Mouse (Mus musculus) midbrain, embryonic 14.5 days (tissue): Measurements from ENCODE around the gene Ap1g2. TPM values are rescaled to one million over a fixed set of nuclear protein-coding genes. Genes with fewer than 3 reads are reported as not detected.

Experiments used
- ATAC-seq: fragments of 200-750 bp; cut with Nextera tagmentation; 2 replicates; pipeline ENCODE4 v1.8.0; 2017; ENCODE audit warnings: moderate number of reproducible peaks, moderate library complexity; ENCODE audit not compliant: low FRiP score, low TSS enrichment
- DNase-seq: peaks from one replicate; pipeline ENCODE4 v3.0.0-alpha.2; 2015
- H3K27ac ChIP-seq: fragments of 300-500 bp; sonication (generic); replicated peaks from 2 replicates; pipeline ENCODE4 v1.5.1; 2014; ENCODE audit warnings: mild to moderate bottlenecking, low read depth, low read length, moderate library complexity
- H3K27me3 ChIP-seq: fragments of 300-500 bp; sonication (generic); 2 replicates; pipeline ENCODE4 v1.6.1; 2014; ENCODE audit warnings: low read length, control low read depth, mixed read lengths; ENCODE audit not compliant: control insufficient read depth, insufficient read depth
- H3K36me3 ChIP-seq: fragments of 300-500 bp; sonication (generic); 2 replicates; pipeline ENCODE4 v1.6.1; 2014; ENCODE audit warnings: low read length, control low read depth; ENCODE audit not compliant: control insufficient read depth, insufficient read depth
- H3K4me1 ChIP-seq: fragments of 300-500 bp; sonication (generic); 2 replicates; pipeline ENCODE4 v1.6.1; 2014; ENCODE audit warnings: mild to moderate bottlenecking, antibody characterized with exemption, low read length, control low read depth; ENCODE audit not compliant: control insufficient read depth, insufficient read depth
- H3K4me2 ChIP-seq: fragments of 300-500 bp; sonication (generic); 2 replicates; pipeline ENCODE4 v1.6.1; 2014; ENCODE audit warnings: mild to moderate bottlenecking, low read length, moderate library complexity
- H3K4me3 ChIP-seq: fragments of 300-500 bp; sonication (generic); replicated peaks from 2 replicates; pipeline ENCODE4 v1.5.1; 2014; ENCODE audit warnings: low read depth, low read length
- H3K9ac ChIP-seq: fragments of 300-500 bp; sonication (generic); replicated peaks from 2 replicates; pipeline ENCODE4 v1.6.1; 2014; ENCODE audit warnings: mild to moderate bottlenecking, low read length, moderate library complexity
- H3K9me3 ChIP-seq: fragments of 300-500 bp; sonication (generic); 2 replicates; pipeline ENCODE4 v1.6.1; 2016; ENCODE audit warnings: low read length, control low read depth, mixed read lengths; ENCODE audit not compliant: control insufficient read depth
- WGBS: fragments of 180-500 bp; shearing (Covaris S2); extraction: QIAGEN DNeasy Blood & Tissue Kit; methylation state at CpG from one replicate; pipeline ENCODE4 v1.1.7; 2014; 5-methylcytosine and 5-hydroxymethylcytosine counted together
- polyA plus RNA-seq: library from polyadenylated mRNA; unstranded; fragments of >200 nt; fragmentation: Nextera tagmentation; extraction: Ambion mirVana; gene quantifications from 2 replicates; pipeline ENCODE4 v1.2.1, GENCODE M21; 2014

The Ap1g2 gene
- polyA plus RNA-seq, 1 experiment from 2014 or later, result 6.8 TPM

- WGBS, result 59% methylated on average over 10 of the region's 10 CpGs
- H3K9me3 ChIP-seq, result no peaks in the 10 kb centered on the region
- H3K9ac ChIP-seq, result no peak overlapping the region
Measured at GRCm38 (mm10) chr14:55097646-55098045, 8.7 kb downstream of the Ap1g2 start.

GRCm38 (mm10) chr14:55096573-55097087 lies 9.8 kb downstream of the Ap1g2 start:
- 50% methylated on average over 9 of the region's 9 CpGs for WGBS
- Histone ChIP-seq H3K4me2 (peak overlapping the region; percentile 34), H3K4me3 (no peak overlapping the region), H3K4me1 (peaks cover 25% of the 10 kb centered on the region), H3K36me3 (peaks cover 12% of the 10 kb centered on the region; the same call in 1 of the 2 replicates), H3K27me3 (no peaks in the 10 kb centered on the region), H3K27ac (0 out of 2 replicates have a peak overlapping the region, but pooled peaks have one; percentile 21), H3K9me3 (no peaks in the 10 kb centered on the region), H3K9ac (peak overlapping the region; percentile 20; the same call in 1 of the 2 replicates)
- DNase-seq (no peak), ATAC-seq (no peak)

More at GRCm38 (mm10) chr14:55097646-55098045, 8.7 kb downstream of the Ap1g2 start:
- peaks cover 12% of the 10 kb centered on the region; the same call in 1 of the 2 replicates for H3K36me3 ChIP-seq
- ATAC-seq, result no peak
- no peaks in the 10 kb centered on the region for H3K27me3 ChIP-seq
- no peak for DNase-seq
- H3K4me2 ChIP-seq, result peak overlapping the region; percentile 34; the same call in 1 of the 2 replicates
- H3K4me1 ChIP-seq, result peaks cover 25% of the 10 kb centered on the region
- peak overlapping the region; percentile 32; the same call in 1 of the 2 replicates for H3K27ac ChIP-seq
- no peak overlapping the region for H3K4me3 ChIP-seq

GRCm38 (mm10) chr14:55095671-55096070 lies 10.7 kb downstream of the Ap1g2 start:
- no peaks in the 10 kb centered on the region for H3K9me3 ChIP-seq
- no peak overlapping the region; the same call in 1 of the 2 replicates for H3K27ac ChIP-seq
- ATAC-seq (no peak), DNase-seq (no peak)
- H3K4me1 ChIP-seq, result peaks cover 25% of the 10 kb centered on the region
- peaks cover 12% of the 10 kb centered on the region; the same call in 1 of the 2 replicates for H3K36me3 ChIP-seq
- H3K27me3 ChIP-seq, result no peaks in the 10 kb centered on the region
- peak overlapping the region; percentile 80; the same call in 1 of the 2 replicates for H3K9ac ChIP-seq
- 66% methylated on average over 12 of the region's 12 CpGs for WGBS
- peak overlapping the region; percentile 61 for H3K4me3 ChIP-seq
- peak overlapping the region; percentile 80 for H3K4me2 ChIP-seq

- Histone ChIP-seq H3K4me2 (peak overlapping the region; percentile 80), H3K4me3 (peak overlapping the region; percentile 61), H3K27ac (peak overlapping the region; percentile 96), H3K9me3 (no peaks in the 10 kb centered on the region), H3K36me3 (peaks cover 12% of the 10 kb centered on the region; the same call in 1 of the 2 replicates), H3K9ac (peak overlapping the region; percentile 80), H3K27me3 (no peaks in the 10 kb centered on the region), H3K4me1 (peaks cover 28% of the 10 kb centered on the region)
- ATAC-seq, result no peak
- WGBS, result 58% methylated on average over 9 of the region's 9 CpGs
- no peak for DNase-seq
Measured at GRCm38 (mm10) chr14:55095263-55095662, 11.1 kb downstream of the Ap1g2 start.

GRCm38 (mm10) chr14:55094704-55095231 lies 11.6 kb downstream of the Ap1g2 start, which contains the start of gene Thtpa:
Gene Thtpa, plus strand, starts transcription at chr14:55094784.
- peak; percentile 49 for ATAC-seq
- DNase-seq, result peak; percentile 90
- peaks cover 33% of the 10 kb centered on the region for H3K4me1 ChIP-seq

GRCm38 (mm10) chr14:55093927-55094326 lies 12.5 kb downstream of the Ap1g2 start:
- H3K36me3 ChIP-seq, result peaks cover 5% of the 10 kb centered on the region; the same call in 1 of the 2 replicates
- peak overlapping the region; percentile 96 for H3K27ac ChIP-seq
- WGBS, result 37% methylated on average over 6 of the region's 6 CpGs
- no peaks in the 10 kb centered on the region for H3K27me3 ChIP-seq
- H3K4me1 ChIP-seq, result peaks cover 42% of the 10 kb centered on the region
- DNase-seq (no peak), ATAC-seq (no peak)
- no peaks in the 10 kb centered on the region for H3K9me3 ChIP-seq
- no peak overlapping the region for H3K9ac ChIP-seq
- H3K4me3 ChIP-seq, result no peak overlapping the region
- H3K4me2 ChIP-seq, result peak overlapping the region; percentile 80

More at GRCm38 (mm10) chr14:55094704-55095231, 11.6 kb downstream of the Ap1g2 start, which contains the start of gene Thtpa:
- no peaks in the 10 kb centered on the region for H3K27me3 ChIP-seq
- H3K27ac ChIP-seq, result peak within 1 kb of the TSS; percentile 96
- no peaks in the 10 kb centered on the region for H3K9me3 ChIP-seq
- peak within 1 kb of the TSS; percentile 80 for H3K4me2 ChIP-seq
- peaks cover 12% of the 10 kb centered on the region; the same call in 1 of the 2 replicates for H3K36me3 ChIP-seq
- H3K9ac ChIP-seq, result peak within 1 kb of the TSS; percentile 80
- peak within 1 kb of the TSS; percentile 61 for H3K4me3 ChIP-seq
- WGBS, result under 1% methylated on average over 30 of the region's 30 CpGs

GRCm38 (mm10) chr14:55092011-55092577 lies 14.3 kb downstream of the Ap1g2 start, which contains the start of gene Zfhx2:
Gene Zfhx2, minus strand, starts transcription at chr14:55092324.
- Histone ChIP-seq H3K27ac (peak within 1 kb of the TSS; percentile 95), H3K9me3 (no peaks in the 10 kb centered on the region), H3K36me3 (no peaks in the 10 kb centered on the region), H3K9ac (peak within 1 kb of the TSS; percentile 89), H3K4me2 (peak within 1 kb of the TSS; percentile 76), H3K27me3 (no peaks in the 10 kb centered on the region), H3K4me3 (peak within 1 kb of the TSS; percentile 68), H3K4me1 (peaks cover 55% of the 10 kb centered on the region)
- DNase-seq, result peak; percentile 98
- ATAC-seq, result peak; percentile 92
- under 1% methylated on average over 34 of the region's 34 CpGs for WGBS

- H3K36me3 ChIP-seq, result peaks cover 4% of the 10 kb centered on the region; the same call in 1 of the 2 replicates
- peak overlapping the region; percentile 89 for H3K9ac ChIP-seq
- DNase-seq (peak; percentile 60), ATAC-seq (no peak)
- H3K27ac ChIP-seq, result peak overlapping the region; percentile 95
- H3K4me2 ChIP-seq, result peak overlapping the region; percentile 76
- peaks cover 51% of the 10 kb centered on the region for H3K4me1 ChIP-seq
- H3K27me3 ChIP-seq, result no peaks in the 10 kb centered on the region
- WGBS, result 3% methylated on average over 34 of the region's 34 CpGs
- no peaks in the 10 kb centered on the region for H3K9me3 ChIP-seq
- peak overlapping the region; percentile 68 for H3K4me3 ChIP-seq
Measured at GRCm38 (mm10) chr14:55091209-55091865, 15.1 kb downstream of the Ap1g2 start.
